Mouse (Mus musculus): Measurements from ENCODE around the gene Kdelc2. TPM values are rescaled to one million over a fixed set of nuclear protein-coding genes. Genes with fewer than 3 reads are reported as not detected.
A peak's percentile ranks its signal among the peaks of the same experiment; 100 is the strongest.

Gene Kdelc2
- polyA plus RNA-seq, 1 experiment from 2014 or later = 17.1 TPM

- H3K9ac ChIP-seq (ENCODE audit: low read length) = peak overlapping the region; percentile 32
- H3K36me3 ChIP-seq (ENCODE audit: control insufficient read depth, insufficient read depth, low read length) = no peaks in the 10 kb centered on the region
- WGBS = 57% methylated on average over 3 of the region's 3 CpGs
- no peak for ATAC-seq (ENCODE audit: low FRiP score, low TSS enrichment)
- H3K27me3 ChIP-seq (ENCODE audit: control insufficient read depth, insufficient read depth, low read length) = no peaks in the 10 kb centered on the region
- 0 out of 2 replicates have a peak overlapping the region, but pooled peaks have one; percentile 41 for H3K27ac ChIP-seq (replicated peaks)
- no peaks in the 10 kb centered on the region for H3K4me1 ChIP-seq (replicated peaks; ENCODE audit: control insufficient read depth, insufficient read depth)
- H3K9me3 ChIP-seq (ENCODE audit: control insufficient read depth, low read length) = no peaks in the 10 kb centered on the region
- peak overlapping the region; percentile 64 for H3K4me2 ChIP-seq (replicated peaks; ENCODE audit: low read depth)
- TF ChIP-seq EP300 (optimal IDR thresholded peaks at IDR 0.05) (no peak), CTCF (IDR thresholded peaks at IDR 0.05; ENCODE audit: low read depth) (no peak)
- DNase-seq (ENCODE audit: low spot score) = peak; percentile 13
- peak overlapping the region; percentile 51 for H3K4me3 ChIP-seq (ENCODE audit: low read depth, low read length)
Measured at GRCm38 (mm10) chr9:53341981-53342380, 41.8 kb upstream of the Kdelc2 start.

- Histone ChIP-seq H3K4me3 (ENCODE audit: low read depth, low read length) (no peak overlapping the region), H3K4me2 (replicated peaks; ENCODE audit: low read depth) (no peak overlapping the region), H3K9ac (ENCODE audit: low read length) (no peak overlapping the region), H3K27me3 (ENCODE audit: control insufficient read depth, insufficient read depth, low read length) (no peaks in the 10 kb centered on the region), H3K27ac (replicated peaks) (no peak overlapping the region; the same call in 1 of the 2 replicates), H3K9me3 (ENCODE audit: control insufficient read depth, low read length) (no peaks in the 10 kb centered on the region), H3K4me1 (replicated peaks; ENCODE audit: control insufficient read depth, insufficient read depth) (no peaks in the 10 kb centered on the region; the same call in 1 of the 2 replicates), H3K36me3 (ENCODE audit: control insufficient read depth, insufficient read depth, low read length) (no peaks in the 10 kb centered on the region)
- WGBS = 69% methylated on average over 9 of the region's 9 CpGs
- TF ChIP-seq CTCF (IDR thresholded peaks at IDR 0.05; ENCODE audit: low read depth) (no peak), EP300 (optimal IDR thresholded peaks at IDR 0.05) (no peak)
- no peak for ATAC-seq (ENCODE audit: low FRiP score, low TSS enrichment)
- no peak for DNase-seq (ENCODE audit: low spot score)
Measured at GRCm38 (mm10) chr9:53344646-53345432, 39.0 kb upstream of the Kdelc2 start.

GRCm38 (mm10) chr9:53345728-53346127 lies 38.1 kb upstream of the Kdelc2 start:
- Histone ChIP-seq H3K27ac (replicated peaks) (no peak overlapping the region; the same call in 1 of the 2 replicates), H3K36me3 (ENCODE audit: control insufficient read depth, insufficient read depth, low read length) (no peaks in the 10 kb centered on the region), H3K27me3 (ENCODE audit: control insufficient read depth, insufficient read depth, low read length) (no peaks in the 10 kb centered on the region), H3K9me3 (ENCODE audit: control insufficient read depth, low read length) (no peaks in the 10 kb centered on the region), H3K4me1 (replicated peaks; ENCODE audit: control insufficient read depth, insufficient read depth) (no peaks in the 10 kb centered on the region; the same call in 1 of the 2 replicates), H3K9ac (ENCODE audit: low read length) (no peak overlapping the region), H3K4me2 (replicated peaks; ENCODE audit: low read depth) (no peak overlapping the region), H3K4me3 (ENCODE audit: low read depth, low read length) (no peak overlapping the region)
- 55% methylated on average over 3 of the region's 3 CpGs for WGBS
- no peak for DNase-seq (ENCODE audit: low spot score)
- no peak for ATAC-seq (ENCODE audit: low FRiP score, low TSS enrichment)
- no peak for TF ChIP-seq CTCF (IDR thresholded peaks at IDR 0.05; ENCODE audit: low read depth)
- TF ChIP-seq EP300 (optimal IDR thresholded peaks at IDR 0.05) = no peak

GRCm38 (mm10) chr9:53346402-53346801 lies 37.4 kb upstream of the Kdelc2 start:
- ATAC-seq (ENCODE audit: low FRiP score, low TSS enrichment) = no peak
- Histone ChIP-seq H3K4me3 (ENCODE audit: low read depth, low read length) (no peak overlapping the region), H3K27ac (replicated peaks) (no peak overlapping the region), H3K4me2 (replicated peaks; ENCODE audit: low read depth) (no peak overlapping the region), H3K4me1 (replicated peaks; ENCODE audit: control insufficient read depth, insufficient read depth) (no peaks in the 10 kb centered on the region; the same call in 1 of the 2 replicates), H3K9me3 (ENCODE audit: control insufficient read depth, low read length) (no peaks in the 10 kb centered on the region), H3K9ac (ENCODE audit: low read length) (no peak overlapping the region), H3K36me3 (ENCODE audit: control insufficient read depth, insufficient read depth, low read length) (no peaks in the 10 kb centered on the region), H3K27me3 (ENCODE audit: control insufficient read depth, insufficient read depth, low read length) (no peaks in the 10 kb centered on the region)
- TF ChIP-seq EP300 (optimal IDR thresholded peaks at IDR 0.05) (no peak), CTCF (IDR thresholded peaks at IDR 0.05; ENCODE audit: low read depth) (no peak)
- 42% methylated on average over 6 of the region's 6 CpGs for WGBS
- DNase-seq (ENCODE audit: low spot score) = no peak

GRCm38 (mm10) chr9:53349211-53349610 lies 34.6 kb upstream of the Kdelc2 start:
- no peak overlapping the region for H3K9ac ChIP-seq (ENCODE audit: low read length)
- no peak for ATAC-seq (ENCODE audit: low FRiP score, low TSS enrichment)
- 64% methylated on average over 1 of the region's 1 CpGs for WGBS
- H3K9me3 ChIP-seq (ENCODE audit: control insufficient read depth, low read length) = no peaks in the 10 kb centered on the region
- H3K36me3 ChIP-seq (ENCODE audit: control insufficient read depth, insufficient read depth, low read length) = no peaks in the 10 kb centered on the region
- H3K4me1 ChIP-seq (replicated peaks; ENCODE audit: control insufficient read depth, insufficient read depth) = no peaks in the 10 kb centered on the region; the same call in 1 of the 2 replicates
- no peaks in the 10 kb centered on the region for H3K27me3 ChIP-seq (ENCODE audit: control insufficient read depth, insufficient read depth, low read length)
- H3K4me2 ChIP-seq (replicated peaks; ENCODE audit: low read depth) = no peak overlapping the region
- no peak overlapping the region for H3K4me3 ChIP-seq (ENCODE audit: low read depth, low read length)
- H3K27ac ChIP-seq (replicated peaks) = no peak overlapping the region
- TF ChIP-seq CTCF (IDR thresholded peaks at IDR 0.05; ENCODE audit: low read depth) (no peak), EP300 (optimal IDR thresholded peaks at IDR 0.05) (no peak)
- DNase-seq (ENCODE audit: low spot score) = no peak

GRCm38 (mm10) chr9:53350331-53350730 lies 33.5 kb upstream of the Kdelc2 start:
- Histone ChIP-seq H3K9ac (ENCODE audit: low read length) (no peak overlapping the region), H3K4me1 (replicated peaks; ENCODE audit: control insufficient read depth, insufficient read depth) (no peaks in the 10 kb centered on the region; the same call in 1 of the 2 replicates), H3K27ac (replicated peaks) (no peak overlapping the region), H3K4me2 (replicated peaks; ENCODE audit: low read depth) (no peak overlapping the region), H3K4me3 (ENCODE audit: low read depth, low read length) (no peak overlapping the region), H3K27me3 (ENCODE audit: control insufficient read depth, insufficient read depth, low read length) (no peaks in the 10 kb centered on the region), H3K9me3 (ENCODE audit: control insufficient read depth, low read length) (no peaks in the 10 kb centered on the region), H3K36me3 (ENCODE audit: control insufficient read depth, insufficient read depth, low read length) (no peaks in the 10 kb centered on the region)
- WGBS = 90% methylated on average over 2 of the region's 2 CpGs
- ATAC-seq (ENCODE audit: low FRiP score, low TSS enrichment) = no peak
- no peak for DNase-seq (ENCODE audit: low spot score)
- TF ChIP-seq EP300 (optimal IDR thresholded peaks at IDR 0.05) = no peak
- TF ChIP-seq CTCF (IDR thresholded peaks at IDR 0.05; ENCODE audit: low read depth) = no peak

Measured in stomach, postnatal 0 days (tissue).